Mouse (Mus musculus): Measurements from ENCODE around the gene Cd22.

DNA sequence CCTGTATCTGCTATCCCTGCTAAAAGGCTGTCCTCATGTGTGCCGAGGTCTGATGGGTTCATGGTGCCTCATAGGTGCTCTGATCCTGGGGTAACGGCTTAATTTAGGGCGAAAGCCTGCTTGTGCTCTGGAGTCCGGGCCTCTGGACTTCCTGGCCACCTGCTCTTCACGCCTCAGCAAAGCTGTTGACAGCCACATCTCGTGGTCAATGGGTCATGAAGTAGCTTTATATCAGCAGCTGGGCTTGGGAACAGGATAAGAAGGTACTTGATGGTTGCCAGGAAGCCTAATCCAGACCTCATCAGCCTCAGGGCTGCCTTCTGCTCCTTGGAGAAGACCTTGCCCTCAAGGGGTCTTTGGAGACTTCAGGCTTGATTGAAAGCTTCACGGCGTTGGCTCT lies 16.8 kb downstream of the Cd22 start:
- TF ChIP-seq POLR2A (IDR thresholded peaks at IDR 0.05; ENCODE audit: insufficient read depth, low read length) (no peak), CTCF (IDR thresholded peaks at IDR 0.05; ENCODE audit: low read depth, low read length) (no peak)

All from ES-Bruce4 (cell line).